Mouse (Mus musculus): Measurements from ENCODE around the gene Igflr1.

Igflr1 gene

GRCm38 (mm10) chr7:30553810-30554584 lies 11.2 kb upstream of the Igflr1 start:
- DNase-seq (ENCODE audit: low read depth, low spot score): no peak

- DNase-seq (ENCODE audit: low read depth, low spot score): no peak
Measured at GRCm38 (mm10) chr7:30556894-30557536, 8.2 kb upstream of the Igflr1 start.

- no peak for DNase-seq (ENCODE audit: low read depth, low spot score)
Measured at GRCm38 (mm10) chr7:30557901-30558514, 7.2 kb upstream of the Igflr1 start.

GRCm38 (mm10) chr7:30558656-30559442 lies 6.4 kb upstream of the Igflr1 start:
- no peak for DNase-seq (ENCODE audit: low read depth, low spot score)

DNA sequence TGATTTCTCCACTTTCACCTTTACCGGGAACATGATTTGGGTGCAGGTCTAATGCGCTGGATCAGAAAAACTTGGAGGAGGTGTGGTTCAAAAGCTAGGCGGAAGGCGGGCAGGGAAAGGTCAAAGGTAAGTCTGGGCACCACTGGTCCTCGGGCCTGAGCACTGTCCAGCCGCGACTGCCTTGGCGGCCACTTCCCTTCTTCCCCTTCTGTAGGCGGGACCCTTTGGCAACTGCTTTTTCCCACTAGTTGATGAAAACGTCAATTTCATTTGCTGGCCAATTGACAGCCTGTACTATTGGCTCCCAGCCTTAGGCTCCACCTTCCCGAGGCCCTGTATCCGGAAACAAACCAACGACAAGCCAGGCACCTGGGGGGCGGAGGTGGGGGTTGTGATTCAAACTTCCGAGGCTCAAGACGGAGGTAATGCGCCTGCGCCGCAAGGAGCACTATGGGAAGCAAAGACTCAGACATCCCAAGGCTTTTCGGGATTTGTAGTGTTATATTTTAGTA lies 5.7 kb upstream of the Igflr1 start, which contains the start of gene Lin37:
Gene Lin37 (minus strand): TSS at position 396 of the 512 bp plus-strand sequence.
- peak; percentile 95 for DNase-seq (ENCODE audit: low read depth, low spot score)

DNA sequence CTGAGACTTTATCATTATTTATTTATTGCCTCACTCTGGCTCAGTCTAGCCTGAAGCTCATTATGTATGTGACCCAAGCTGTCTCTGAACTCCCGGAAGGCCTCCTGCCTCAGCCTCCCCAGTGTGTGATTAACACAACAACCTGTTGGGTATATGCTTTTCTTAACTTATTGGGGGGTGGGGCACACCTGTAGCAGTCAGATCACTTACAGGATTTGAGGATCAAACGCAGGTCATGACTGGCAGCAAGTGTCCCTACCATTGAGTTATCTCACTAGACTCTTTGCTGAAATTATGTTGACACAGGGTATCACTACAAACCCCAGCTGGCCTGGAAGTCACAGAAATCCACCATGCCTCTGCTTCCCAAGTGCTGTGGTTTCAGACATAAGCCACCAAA lies 4.9 kb upstream of the Igflr1 start:
- no peak for DNase-seq (ENCODE audit: low read depth, low spot score)

- DNase-seq (ENCODE audit: low read depth, low spot score): no peak
Measured at GRCm38 (mm10) chr7:30562526-30563116, 2.6 kb upstream of the Igflr1 start.

DNA sequence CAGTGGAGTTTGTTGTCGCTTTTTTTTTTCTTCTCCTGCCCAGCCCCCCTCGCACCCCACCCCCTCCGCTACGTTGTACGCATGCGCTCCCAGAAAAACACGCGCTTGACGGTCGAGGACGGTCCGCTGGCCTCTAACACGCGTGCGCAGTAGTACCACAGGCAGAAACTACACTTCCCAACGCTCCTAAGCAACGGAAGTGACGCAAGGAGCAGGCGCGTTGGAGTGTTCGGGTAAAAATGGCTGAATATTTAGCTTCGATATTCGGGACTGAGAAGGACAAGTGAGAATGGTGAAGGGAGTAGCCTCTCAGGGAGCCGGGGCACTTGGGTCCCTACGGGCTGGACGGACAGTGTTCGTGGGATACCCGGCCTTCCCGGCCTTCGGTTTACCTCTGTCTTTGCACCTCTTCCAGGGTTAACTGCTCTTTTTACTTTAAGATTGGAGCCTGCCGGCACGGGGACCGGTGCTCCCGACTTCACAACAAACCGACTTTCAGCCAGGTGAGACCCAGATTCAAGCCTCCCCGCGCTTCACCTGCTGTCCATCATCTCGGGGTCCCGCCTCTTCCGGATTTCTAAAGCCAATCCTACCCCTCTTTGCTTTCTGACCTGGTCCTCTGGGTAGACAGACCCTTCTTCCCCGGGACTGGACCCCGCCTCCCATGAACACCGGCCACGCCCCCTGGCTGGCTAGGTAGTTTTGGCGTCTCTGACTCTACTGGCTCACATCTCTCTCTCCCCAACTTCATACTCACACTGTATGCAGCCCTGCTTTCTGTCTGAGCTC lies 1.9 kb upstream of the Igflr1 start, which contains the start of the genes U2af1l4, Gm49396 and Psenen:
Gene U2af1l4 (plus strand): TSS at position 185 of the 789 bp plus-strand sequence.
Gene Gm49396 (plus strand): TSS at position 228 of the 789 bp plus-strand sequence.
Gene Psenen (minus strand): TSS at position 511 of the 789 bp plus-strand sequence.
- DNase-seq (ENCODE audit: low read depth, low spot score): peak; percentile 99

DNA sequence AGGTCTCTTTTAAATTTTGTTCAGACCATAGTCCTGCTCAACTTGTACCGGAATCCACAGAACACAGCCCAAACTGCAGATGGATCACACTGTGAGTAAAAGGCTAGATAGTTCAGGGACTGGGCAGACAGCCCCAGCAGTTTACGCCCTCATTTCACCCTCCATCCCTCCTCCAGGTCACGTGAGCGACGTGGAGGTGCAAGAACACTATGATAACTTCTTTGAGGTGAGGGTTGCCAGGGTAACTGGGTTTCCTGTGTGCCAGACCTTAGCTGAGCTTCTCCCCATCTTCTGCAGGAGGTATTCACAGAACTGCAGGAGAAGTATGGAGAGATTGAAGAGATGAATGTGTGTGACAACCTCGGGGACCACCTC lies 1.3 kb upstream of the Igflr1 start:
- DNase-seq (ENCODE audit: low read depth, low spot score): no peak

DNA sequence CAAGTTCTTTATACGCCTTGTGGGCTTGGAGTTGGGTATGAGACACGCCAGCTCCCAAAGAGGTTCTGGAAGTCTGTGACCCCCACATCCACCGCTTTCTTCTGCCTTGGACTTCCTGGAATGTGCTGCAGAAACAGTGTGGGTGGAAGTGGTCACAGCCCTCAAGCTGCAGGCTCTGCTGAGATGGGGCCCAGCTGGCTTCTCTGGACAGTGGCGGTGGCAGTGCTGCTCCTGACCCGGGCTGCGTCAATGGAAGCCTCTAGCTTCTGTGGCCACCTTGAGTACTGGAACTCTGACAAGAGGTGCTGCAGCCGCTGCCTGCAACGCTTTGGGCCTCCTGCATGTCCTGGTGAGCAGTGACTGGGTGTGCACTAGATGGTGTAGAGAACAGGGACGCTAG lies 806 bp downstream of the Igflr1 start:
- DNase-seq (ENCODE audit: low read depth, low spot score): no peak

- no peak for DNase-seq (ENCODE audit: low read depth, low spot score)
Measured at GRCm38 (mm10) chr7:30567555-30567954, 2.3 kb downstream of the Igflr1 start.

GRCm38 (mm10) chr7:30572389-30572788 lies 7.2 kb downstream of the Igflr1 start:
- no peak for DNase-seq (ENCODE audit: low read depth, low spot score)

DNA sequence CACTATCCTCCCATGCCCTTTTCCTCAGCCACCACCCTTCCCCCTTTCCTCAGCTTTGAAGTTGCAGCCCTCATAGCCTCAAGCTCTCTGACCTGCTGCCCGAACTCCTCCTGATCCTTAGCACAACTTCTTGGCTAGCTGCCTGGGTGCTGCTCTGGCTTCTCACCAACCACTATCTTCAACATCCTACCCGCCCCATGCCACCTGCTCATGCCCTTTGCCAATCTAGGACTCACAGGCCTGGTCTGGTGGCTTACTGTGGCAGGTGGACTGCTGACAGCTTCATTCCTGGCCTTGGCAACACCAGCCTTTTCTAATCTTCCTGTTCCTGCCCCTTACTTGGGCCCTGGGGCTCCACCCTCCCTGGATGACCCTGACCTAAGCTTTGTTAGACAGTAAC lies 7.7 kb downstream of the Igflr1 start:
- no peak for DNase-seq (ENCODE audit: low read depth, low spot score)

- no peak for DNase-seq (ENCODE audit: low read depth, low spot score)
Measured at GRCm38 (mm10) chr7:30579950-30580349, 14.7 kb downstream of the Igflr1 start.

DNA sequence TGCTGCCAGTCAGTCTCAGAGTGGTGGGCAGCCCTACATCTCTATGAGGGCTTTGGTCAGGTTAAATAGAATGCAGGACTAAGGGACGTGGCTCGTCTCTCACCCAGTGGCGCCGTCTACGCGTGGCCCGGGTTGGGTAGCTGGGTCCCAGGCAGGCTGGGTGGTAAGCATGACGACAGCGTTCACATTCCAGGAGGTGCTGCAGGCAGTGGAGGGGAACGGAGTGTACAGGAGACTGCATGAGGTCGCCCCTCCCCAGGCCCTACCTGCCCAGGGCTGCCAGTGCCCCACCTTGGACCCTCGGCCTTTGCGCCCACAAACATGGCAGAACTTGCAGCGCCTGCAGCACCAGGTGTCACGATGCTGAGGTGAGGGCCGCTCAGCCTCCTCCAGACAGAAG lies 16.3 kb downstream of the Igflr1 start:
- no peak for DNase-seq (ENCODE audit: low read depth, low spot score)

GRCm38 (mm10) chr7:30584339-30584738 lies 19.1 kb downstream of the Igflr1 start:
- no peak for DNase-seq (ENCODE audit: low read depth, low spot score)

DNA sequence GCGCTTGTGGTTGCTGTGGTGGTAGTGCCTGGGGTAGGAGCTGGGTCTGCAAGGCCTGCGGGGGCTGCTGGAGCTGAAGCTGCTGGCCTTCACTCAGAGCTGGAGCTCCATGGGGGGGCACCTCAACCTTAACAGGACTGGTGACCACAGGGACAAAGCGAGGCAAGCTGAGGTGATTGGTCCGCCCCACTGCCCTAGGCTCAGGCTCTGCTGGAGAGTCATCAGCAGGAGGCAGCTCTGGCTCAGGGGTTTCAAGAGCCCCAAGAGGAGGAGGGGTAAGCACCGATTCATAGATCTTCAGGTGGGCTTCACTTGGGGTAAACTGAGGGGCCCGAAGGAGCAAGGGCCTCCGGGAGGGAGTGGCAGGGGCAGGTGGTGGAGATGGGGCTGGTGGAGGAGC lies 19.9 kb downstream of the Igflr1 start:
- no peak for DNase-seq (ENCODE audit: low read depth, low spot score)

DNA sequence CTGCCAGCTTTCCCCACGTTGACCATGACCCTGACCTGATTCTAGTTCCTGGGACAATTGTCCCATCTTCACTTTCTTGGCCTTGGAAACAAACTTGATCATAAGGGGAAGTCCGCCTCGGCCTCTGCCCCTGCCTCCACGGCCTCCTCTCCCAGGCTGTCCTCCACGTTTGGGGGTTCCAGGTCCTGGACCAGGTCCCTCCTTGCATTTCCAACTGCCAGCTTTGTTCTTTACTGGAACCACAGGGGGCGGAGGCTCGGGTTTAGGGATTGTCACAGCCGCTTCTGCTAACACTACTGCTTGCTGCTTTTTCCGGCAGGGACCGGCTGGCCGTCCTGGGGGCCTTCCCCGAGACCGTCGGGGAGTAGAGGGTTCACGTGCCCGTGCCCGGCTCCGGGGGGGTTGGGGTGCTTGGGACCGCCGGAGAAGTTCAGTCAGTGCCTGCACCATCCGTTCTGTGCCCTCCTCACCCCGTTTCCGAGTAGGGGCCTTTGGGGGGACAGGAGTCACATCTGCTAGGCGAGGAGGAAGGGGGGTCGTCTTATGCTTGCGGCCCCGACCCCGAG lies 21.3 kb downstream of the Igflr1 start:
- DNase-seq (ENCODE audit: low read depth, low spot score): no peak

DNA sequence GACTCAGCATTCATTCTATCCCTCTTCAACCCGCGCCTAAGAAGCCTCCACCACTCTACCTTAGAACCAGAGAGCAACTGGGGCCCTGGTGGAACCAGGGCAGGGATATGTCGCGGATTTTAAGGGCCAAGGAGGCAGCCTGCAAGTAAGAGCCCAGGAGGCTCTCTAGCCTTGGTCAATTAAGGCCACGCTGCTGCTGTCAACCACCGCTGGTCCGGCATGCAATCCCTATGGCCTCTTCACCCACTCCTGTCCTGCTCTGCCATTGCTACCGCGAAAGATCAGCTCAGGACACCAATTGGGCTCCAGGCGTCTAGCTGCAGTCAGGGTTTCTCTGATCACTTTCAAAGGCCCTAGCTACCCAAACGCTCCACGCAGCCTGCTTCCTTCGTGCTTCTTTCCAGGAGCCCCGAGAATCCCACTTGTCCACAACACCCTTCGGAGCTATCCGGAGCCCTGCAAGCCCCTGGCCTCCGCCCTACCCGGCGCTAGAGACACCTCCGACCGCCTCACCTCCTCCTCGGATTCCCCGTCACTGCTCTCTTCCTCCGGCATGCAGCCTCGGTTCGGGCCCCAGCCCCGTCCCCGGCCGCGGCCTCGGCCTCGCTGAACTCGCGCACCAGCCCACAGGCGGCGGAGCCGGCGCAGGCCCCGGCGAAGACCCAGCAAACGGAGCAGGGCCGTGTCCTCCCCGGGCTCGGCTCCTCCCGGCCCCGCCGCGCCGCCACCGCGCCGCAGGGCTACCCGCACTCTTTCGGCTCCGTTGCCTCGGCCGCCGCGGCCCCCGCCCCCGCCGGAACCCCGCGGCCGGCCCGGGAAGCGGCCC lies 22.8 kb downstream of the Igflr1 start:
- peak; percentile 14 for DNase-seq (ENCODE audit: low read depth, low spot score)

Data from retina, postnatal 7 days (tissue).